Mouse (Mus musculus): Measurements from ENCODE around the gene Dync1i1.
"Not testable (repeated sequence)": the region's sequence is repeated elsewhere in the genome, so short reads cannot be mapped to it uniquely, and the experiment has no call there.

Gene Dync1i1

GRCm38 (mm10) chr6:5725611-5726236 is at the start of gene Dync1i1:
Dync1i1 (plus strand) TSS chr6:5725639.
- DNase-seq: no peak

- no peak for DNase-seq
These were observed 45.7 kb upstream of the Dync1i1 start for GRCm38 (mm10) chr6:5679738-5680137.

- DNase-seq: no peak
These were observed 23.6 kb upstream of the Dync1i1 start for GRCm38 (mm10) chr6:5701826-5702225.

GRCm38 (mm10) chr6:5707894-5708293 is 17.5 kb upstream of the Dync1i1 start:
- not testable (repeated sequence) for DNase-seq

GRCm38 (mm10) chr6:5710063-5710605 is 15.3 kb upstream of the Dync1i1 start:
- no peak for DNase-seq

GRCm38 (mm10) chr6:5712620-5713019 is 12.8 kb upstream of the Dync1i1 start:
- DNase-seq: no peak

- no peak for DNase-seq
These were observed 10.3 kb upstream of the Dync1i1 start for GRCm38 (mm10) chr6:5715101-5715618.

GRCm38 (mm10) chr6:5718955-5719354 is 6.5 kb upstream of the Dync1i1 start:
- DNase-seq: no peak

GRCm38 (mm10) chr6:5720716-5721115 is 4.7 kb upstream of the Dync1i1 start:
- DNase-seq: not testable (repeated sequence)

- no peak for DNase-seq
These were observed 1.5 kb upstream of the Dync1i1 start for GRCm38 (mm10) chr6:5723986-5724385.

GRCm38 (mm10) chr6:5726237-5726670 is 815 bp downstream of the Dync1i1 start:
- DNase-seq: no peak

GRCm38 (mm10) chr6:5733217-5733616 is 7.8 kb downstream of the Dync1i1 start:
- DNase-seq: no peak

- no peak for DNase-seq
These were observed 9.0 kb downstream of the Dync1i1 start for GRCm38 (mm10) chr6:5734398-5734797.

- no peak for DNase-seq
These were observed 9.4 kb downstream of the Dync1i1 start for GRCm38 (mm10) chr6:5734862-5735261.

GRCm38 (mm10) chr6:5739711-5740110 is 14.3 kb downstream of the Dync1i1 start:
- DNase-seq: no peak

- no peak for DNase-seq
These were observed 16.1 kb downstream of the Dync1i1 start for GRCm38 (mm10) chr6:5741395-5742032.

- DNase-seq: no peak
These were observed 24.8 kb downstream of the Dync1i1 start for GRCm38 (mm10) chr6:5750079-5750711.

- DNase-seq: no peak
These were observed 26.7 kb downstream of the Dync1i1 start for GRCm38 (mm10) chr6:5752128-5752527.

- no peak for DNase-seq
These were observed 27.2 kb downstream of the Dync1i1 start for GRCm38 (mm10) chr6:5752617-5753016.

- DNase-seq: no peak
These were observed 31.2 kb downstream of the Dync1i1 start for GRCm38 (mm10) chr6:5756509-5757130.

GRCm38 (mm10) chr6:5762943-5763342 is 37.5 kb downstream of the Dync1i1 start:
- no peak for DNase-seq

- no peak for DNase-seq
These were observed 43.1 kb downstream of the Dync1i1 start for GRCm38 (mm10) chr6:5768576-5768975.

- DNase-seq: no peak
These were observed 44.8 kb downstream of the Dync1i1 start for GRCm38 (mm10) chr6:5770283-5770682.
